Mouse (Mus musculus) testis, adult 2 months (tissue): ENCODE data around the gene Ccser1.

Experiments
- CTCF ChIP-seq: fragments of 200-500 bp; IDR thresholded peaks from 2 replicates; pipeline ENCODE4 v1.5.1; 2012; ENCODE audit warnings: low read depth, mild to moderate bottlenecking, inconsistent platforms, low read length, moderate library complexity; ENCODE audit not compliant: control insufficient read depth, insufficient read depth, insufficient replicate concordance
- POLR2A ChIP-seq: fragments of 200-500 bp; IDR thresholded peaks from 2 replicates; pipeline ENCODE4 v1.6.1; 2012; ENCODE audit warnings: low read depth, mild to moderate bottlenecking, inconsistent platforms, low read length, moderate library complexity; ENCODE audit not compliant: control insufficient read depth

GRCm38 (mm10) chr6:61939236-61939635, 759.1 kb downstream of the Ccser1 start:
- TF ChIP-seq CTCF: no peak
- no peak for TF ChIP-seq POLR2A
